Mouse (Mus musculus) intestine, embryonic 15.5 days (tissue): Measurements from ENCODE around the gene Wwox. TPM values are rescaled to one million over a fixed set of nuclear protein-coding genes. Genes with fewer than 3 reads are reported as not detected.

ENCODE experiments used
- ATAC-seq: fragments of 200-750 bp; cut with Nextera tagmentation; 2 replicates; pipeline ENCODE4 v1.8.0; 2017; ENCODE audit warnings: moderate TSS enrichment, moderate library complexity
- H3K27ac ChIP-seq: fragments of 300-500 bp; sonication (generic); 2 replicates; pipeline ENCODE4 v1.5.1; 2015; ENCODE audit warnings: mild to moderate bottlenecking, inconsistent platforms
- H3K27me3 ChIP-seq: fragments of 300-500 bp; sonication (generic); replicated peaks from 2 replicates; pipeline ENCODE4 v1.6.1; 2015; ENCODE audit warnings: inconsistent platforms
- H3K36me3 ChIP-seq: fragments of 300-500 bp; sonication (generic); 2 replicates; pipeline ENCODE4 v1.6.1; 2015; ENCODE audit warnings: inconsistent platforms
- H3K4me1 ChIP-seq: fragments of 300-500 bp; sonication (generic); replicated peaks from 2 replicates; pipeline ENCODE4 v1.6.1; 2015; ENCODE audit warnings: inconsistent platforms
- H3K4me2 ChIP-seq: fragments of 300-500 bp; sonication (generic); replicated peaks from 2 replicates; pipeline ENCODE4 v1.6.1; 2015; ENCODE audit warnings: mild to moderate bottlenecking, inconsistent platforms
- H3K4me3 ChIP-seq: fragments of 300-500 bp; sonication (generic); replicated peaks from 2 replicates; pipeline ENCODE4 v1.5.1; 2015; ENCODE audit warnings: inconsistent platforms
- H3K9ac ChIP-seq: fragments of 300-500 bp; sonication (generic); 2 replicates; pipeline ENCODE4 v1.6.1; 2015; ENCODE audit warnings: inconsistent platforms
- H3K9me3 ChIP-seq: fragments of 300-500 bp; sonication (generic); 2 replicates; pipeline ENCODE4 v1.6.1; 2016; ENCODE audit warnings: inconsistent platforms
- WGBS: fragments of 180-500 bp; shearing (Covaris S2); methylation state at CpG from one replicate; pipeline ENCODE4 v1.1.7; 2015; 5-methylcytosine and 5-hydroxymethylcytosine counted together
- polyA plus RNA-seq: library from polyadenylated mRNA; unstranded; fragments of >200 nt; fragmentation: Nextera tagmentation; extraction: Ambion mirVana; gene quantifications from 2 replicates; pipeline ENCODE4 v1.2.1, GENCODE M21; 2015

Gene Wwox
- polyA plus RNA-seq, 1 experiment from 2014 or later, result 11.6 TPM

GRCm38 (mm10) chr8:114878449-114879276 is 439.2 kb downstream of the Wwox start:
- H3K9ac ChIP-seq, result no peak overlapping the region
- H3K9me3 ChIP-seq, result no peaks in the 10 kb centered on the region
- H3K27me3 ChIP-seq, result no peaks in the 10 kb centered on the region
- no peak; the same call in 1 of the 2 replicates for ATAC-seq
- H3K4me1 ChIP-seq, result peaks cover 20% of the 10 kb centered on the region
- WGBS, result 83% methylated on average over 14 of the region's 14 CpGs
- H3K27ac ChIP-seq, result no peak overlapping the region
- H3K36me3 ChIP-seq, result no peaks in the 10 kb centered on the region
- no peak overlapping the region for H3K4me2 ChIP-seq
- no peak overlapping the region for H3K4me3 ChIP-seq

DNA sequence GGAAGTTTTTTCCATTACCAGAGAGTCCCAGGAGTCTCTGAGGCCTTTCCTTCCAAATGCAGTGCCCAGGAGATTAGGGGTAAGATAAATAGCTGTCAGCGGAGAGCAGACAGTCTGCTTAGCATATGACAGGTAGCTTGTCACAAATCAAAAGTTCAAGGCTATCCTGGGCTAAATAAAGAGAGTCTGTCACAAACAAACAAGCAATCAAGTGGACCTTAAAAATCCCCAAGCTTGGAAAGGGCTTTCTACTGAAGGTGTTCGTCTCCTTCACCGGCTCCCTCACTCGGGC is 439.8 kb downstream of the Wwox start:
- WGBS, result 85% methylated on average over 4 of the region's 4 CpGs
- no peak for ATAC-seq
- H3K9me3 ChIP-seq, result no peaks in the 10 kb centered on the region
- H3K4me1 ChIP-seq, result peaks cover 24% of the 10 kb centered on the region
- no peak overlapping the region for H3K4me3 ChIP-seq
- no peaks in the 10 kb centered on the region for H3K36me3 ChIP-seq
- no peak overlapping the region for H3K9ac ChIP-seq
- H3K27ac ChIP-seq, result no peak overlapping the region
- H3K4me2 ChIP-seq, result no peak overlapping the region
- no peaks in the 10 kb centered on the region for H3K27me3 ChIP-seq

- Histone ChIP-seq H3K9ac (no peak overlapping the region), H3K36me3 (no peaks in the 10 kb centered on the region), H3K4me1 (peaks cover 24% of the 10 kb centered on the region), H3K9me3 (no peaks in the 10 kb centered on the region), H3K4me2 (no peak overlapping the region), H3K4me3 (no peak overlapping the region), H3K27ac (no peak overlapping the region), H3K27me3 (no peaks in the 10 kb centered on the region)
- peak; percentile 50; the same call in 1 of the 2 replicates for ATAC-seq
- 48% methylated on average over 2 of the region's 2 CpGs for WGBS
These were observed 440.2 kb downstream of the Wwox start for GRCm38 (mm10) chr8:114879678-114880077.

DNA sequence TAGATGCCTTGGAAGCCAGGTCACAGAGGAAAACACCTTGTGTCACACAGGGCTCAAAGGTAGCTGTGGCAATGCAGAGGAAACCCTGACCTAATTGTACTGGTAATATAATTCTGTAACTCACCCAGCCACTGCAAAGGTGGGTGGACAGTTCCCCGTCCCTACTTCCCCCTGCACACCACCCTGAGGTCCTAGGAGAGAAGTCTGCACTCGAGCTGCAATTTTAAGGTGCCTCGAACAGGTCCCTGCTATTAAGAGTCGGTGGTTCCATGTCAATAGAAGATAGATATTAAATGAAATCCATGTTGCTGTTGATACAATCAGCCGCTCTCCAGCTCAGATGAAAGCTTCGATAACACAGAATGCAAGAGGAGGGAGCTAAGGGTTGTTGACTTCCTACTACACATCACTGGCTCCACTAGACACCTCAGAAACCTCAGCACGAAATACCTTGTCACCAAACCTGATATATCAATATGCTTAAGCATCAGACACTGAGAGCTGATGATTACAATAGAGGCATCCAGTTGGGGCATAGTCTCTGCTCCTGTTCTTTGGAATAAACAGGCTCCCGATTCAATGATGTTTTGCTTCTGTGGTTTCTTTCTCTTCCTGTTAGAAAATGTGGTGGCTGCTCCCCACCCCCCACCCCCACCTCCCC is 441.1 kb downstream of the Wwox start:
- Histone ChIP-seq H3K27ac (no peak overlapping the region), H3K36me3 (no peaks in the 10 kb centered on the region), H3K9me3 (no peaks in the 10 kb centered on the region), H3K27me3 (no peaks in the 10 kb centered on the region), H3K4me3 (no peak overlapping the region), H3K9ac (no peak overlapping the region), H3K4me2 (no peak overlapping the region), H3K4me1 (peaks cover 32% of the 10 kb centered on the region)
- WGBS, result 76% methylated on average over 8 of the region's 8 CpGs
- ATAC-seq, result no peak

- Histone ChIP-seq H3K4me3 (no peak overlapping the region), H3K27ac (no peak overlapping the region), H3K27me3 (no peaks in the 10 kb centered on the region), H3K4me2 (no peak overlapping the region), H3K36me3 (no peaks in the 10 kb centered on the region), H3K9me3 (no peaks in the 10 kb centered on the region), H3K4me1 (peaks cover 30% of the 10 kb centered on the region), H3K9ac (no peak overlapping the region)
- WGBS, result 55% methylated on average over 5 of the region's 5 CpGs
- peak; percentile 46; the same call in 1 of the 2 replicates for ATAC-seq
These were observed 442.5 kb downstream of the Wwox start for GRCm38 (mm10) chr8:114881891-114882401.

GRCm38 (mm10) chr8:114882504-114882903 is 443.0 kb downstream of the Wwox start:
- 36% methylated on average over 4 of the region's 4 CpGs for WGBS
- no peak overlapping the region for H3K4me2 ChIP-seq
- H3K4me3 ChIP-seq, result no peak overlapping the region
- peak; percentile 52; the same call in 1 of the 2 replicates for ATAC-seq
- peaks cover 28% of the 10 kb centered on the region for H3K4me1 ChIP-seq
- no peak overlapping the region for H3K9ac ChIP-seq
- H3K9me3 ChIP-seq, result no peaks in the 10 kb centered on the region
- peak overlapping the region; percentile 22; the same call in 1 of the 2 replicates for H3K27ac ChIP-seq
- no peaks in the 10 kb centered on the region for H3K27me3 ChIP-seq
- H3K36me3 ChIP-seq, result no peaks in the 10 kb centered on the region

- WGBS, result 78% methylated on average over 11 of the region's 11 CpGs
- Histone ChIP-seq H3K4me1 (peaks cover 28% of the 10 kb centered on the region), H3K4me3 (no peak overlapping the region), H3K9ac (no peak overlapping the region), H3K27me3 (no peaks in the 10 kb centered on the region), H3K9me3 (no peaks in the 10 kb centered on the region), H3K4me2 (no peak overlapping the region), H3K27ac (0 out of 2 replicates have a peak overlapping the region, but pooled peaks have one; percentile 22), H3K36me3 (no peaks in the 10 kb centered on the region)
- no peak for ATAC-seq
These were observed 443.6 kb downstream of the Wwox start for GRCm38 (mm10) chr8:114882936-114883606.

- no peaks in the 10 kb centered on the region for H3K36me3 ChIP-seq
- no peak overlapping the region for H3K9ac ChIP-seq
- H3K4me1 ChIP-seq, result peaks cover 28% of the 10 kb centered on the region
- WGBS, result 83% methylated on average over 9 of the region's 9 CpGs
- H3K27me3 ChIP-seq, result no peaks in the 10 kb centered on the region
- no peak overlapping the region for H3K27ac ChIP-seq
- no peaks in the 10 kb centered on the region for H3K9me3 ChIP-seq
- H3K4me2 ChIP-seq, result no peak overlapping the region
- H3K4me3 ChIP-seq, result no peak overlapping the region
- no peak for ATAC-seq
These were observed 444.5 kb downstream of the Wwox start for GRCm38 (mm10) chr8:114883967-114884366.

DNA sequence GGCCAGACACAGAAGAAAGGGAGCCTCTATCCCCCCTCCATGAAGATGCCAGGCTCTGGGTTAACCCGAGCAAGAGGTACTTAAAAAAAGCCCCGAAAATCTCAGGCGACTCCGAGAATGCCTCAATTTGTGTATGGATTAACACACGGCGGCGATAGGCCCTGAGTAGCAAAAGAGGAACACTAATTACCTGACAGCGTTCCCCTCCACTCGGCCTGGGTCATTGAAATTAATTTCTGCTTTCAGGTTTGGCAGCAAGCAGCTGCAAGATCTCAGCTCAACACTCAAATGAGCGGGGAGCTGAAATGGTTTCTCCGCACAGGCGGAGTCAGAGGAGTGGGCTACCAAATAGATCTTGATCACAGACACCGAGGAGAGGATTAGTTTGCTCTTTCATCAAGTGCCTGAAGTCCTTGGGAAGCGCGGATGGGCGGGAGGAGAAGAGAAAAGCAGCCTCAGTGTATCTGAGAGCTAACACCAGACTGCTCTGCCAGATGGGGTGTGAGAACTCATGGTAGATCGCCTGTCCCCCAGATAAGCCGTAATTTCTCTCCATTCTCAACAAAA is 445.7 kb downstream of the Wwox start:
- Histone ChIP-seq H3K4me2 (no peak overlapping the region), H3K27ac (no peak overlapping the region), H3K9ac (no peak overlapping the region), H3K4me3 (no peak overlapping the region), H3K4me1 (peaks cover 24% of the 10 kb centered on the region), H3K9me3 (no peaks in the 10 kb centered on the region), H3K27me3 (no peaks in the 10 kb centered on the region), H3K36me3 (no peaks in the 10 kb centered on the region)
- 35% methylated on average over 18 of the region's 18 CpGs for WGBS
- no peak for ATAC-seq

DNA sequence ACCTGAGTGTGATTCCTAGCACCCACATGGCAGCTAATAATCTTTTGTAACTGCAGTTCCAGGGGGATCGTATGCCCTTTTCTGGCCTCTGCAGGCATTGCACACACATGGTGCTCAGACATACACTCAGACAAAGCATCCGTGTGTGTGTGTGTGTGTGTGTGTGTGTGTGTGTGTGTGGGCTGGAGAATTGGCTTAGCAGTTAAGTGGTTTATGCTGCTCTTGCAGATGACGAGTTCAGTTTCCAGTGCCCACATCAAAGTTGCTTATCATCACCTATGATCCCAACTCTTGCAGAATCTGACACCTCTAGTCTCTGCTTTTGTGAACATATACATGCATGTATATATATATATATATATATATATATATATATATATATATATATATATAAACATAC is 448.9 kb downstream of the Wwox start:
- no peak overlapping the region for H3K4me3 ChIP-seq
- no peak overlapping the region for H3K9ac ChIP-seq
- H3K27ac ChIP-seq, result no peak overlapping the region
- 90% methylated on average over 3 of the region's 3 CpGs for WGBS
- no peak overlapping the region for H3K4me2 ChIP-seq
- H3K27me3 ChIP-seq, result no peaks in the 10 kb centered on the region
- no peak for ATAC-seq
- H3K36me3 ChIP-seq, result no peaks in the 10 kb centered on the region
- peaks cover 15% of the 10 kb centered on the region; the same call in 1 of the 2 replicates for H3K4me1 ChIP-seq
- H3K9me3 ChIP-seq, result no peaks in the 10 kb centered on the region

- H3K27me3 ChIP-seq, result no peaks in the 10 kb centered on the region
- 49% methylated on average over 16 of the region's 16 CpGs for WGBS
- H3K9me3 ChIP-seq, result no peaks in the 10 kb centered on the region
- no peak overlapping the region for H3K4me2 ChIP-seq
- ATAC-seq, result no peak
- no peak overlapping the region for H3K9ac ChIP-seq
- H3K4me1 ChIP-seq, result peaks cover 10% of the 10 kb centered on the region; the same call in 1 of the 2 replicates
- no peaks in the 10 kb centered on the region for H3K36me3 ChIP-seq
- no peak overlapping the region for H3K4me3 ChIP-seq
- H3K27ac ChIP-seq, result no peak overlapping the region
These were observed 450.3 kb downstream of the Wwox start for GRCm38 (mm10) chr8:114889578-114890374.
